Mouse (Mus musculus) neural tube, embryonic 12.5 days (tissue): ENCODE data around the gene Hnrnph1. TPM values are rescaled to one million over a fixed set of nuclear protein-coding genes. Genes with fewer than 3 reads are reported as not detected.

ENCODE experiments used
- ATAC-seq: fragments of 200-750 bp; cut with Nextera tagmentation; 2 replicates; pipeline ENCODE4 v1.8.0; 2017; ENCODE audit warnings: low read depth, mild to moderate bottlenecking, moderate TSS enrichment, moderate library complexity; ENCODE audit not compliant: low FRiP score
- H3K27ac ChIP-seq: fragments of 300-500 bp; sonication (generic); 2 replicates; pipeline ENCODE4 v1.5.1; 2016
- H3K27me3 ChIP-seq: fragments of 300-500 bp; sonication (generic); replicated peaks from 2 replicates; pipeline ENCODE4 v1.6.1; 2016; ENCODE audit warnings: mild to moderate bottlenecking
- H3K36me3 ChIP-seq: fragments of 300-500 bp; sonication (generic); 2 replicates; pipeline ENCODE4 v1.6.1; 2016; ENCODE audit warnings: mild to moderate bottlenecking
- H3K4me1 ChIP-seq: fragments of 300-500 bp; sonication (generic); 2 replicates; pipeline ENCODE4 v1.6.1; 2016
- H3K4me2 ChIP-seq: fragments of 300-500 bp; sonication (generic); replicated peaks from 2 replicates; pipeline ENCODE4 v1.6.1; 2016; ENCODE audit warnings: mild to moderate bottlenecking
- H3K4me3 ChIP-seq: fragments of 300-500 bp; sonication (generic); 2 replicates; pipeline ENCODE4 v1.5.1; 2016
- H3K9ac ChIP-seq: fragments of 300-500 bp; sonication (generic); 2 replicates; pipeline ENCODE4 v1.6.1; 2016; ENCODE audit warnings: mild to moderate bottlenecking
- H3K9me3 ChIP-seq: fragments of 300-500 bp; sonication (generic); 2 replicates; pipeline ENCODE4 v1.6.1; 2016; ENCODE audit warnings: mild to moderate bottlenecking
- WGBS: fragments of 180-500 bp; shearing (Covaris S2); methylation state at CpG from one replicate; pipeline ENCODE4 v1.1.7; 2016; 5-methylcytosine and 5-hydroxymethylcytosine counted together
- polyA plus RNA-seq: library from polyadenylated mRNA; unstranded; fragments of >200 nt; fragmentation: Nextera tagmentation; extraction: Ambion mirVana; gene quantifications from 2 replicates; pipeline ENCODE4 v1.2.1, GENCODE M21; 2016

The Hnrnph1 gene
- polyA plus RNA-seq, 1 experiment from 2014 or later: 665 TPM

DNA sequence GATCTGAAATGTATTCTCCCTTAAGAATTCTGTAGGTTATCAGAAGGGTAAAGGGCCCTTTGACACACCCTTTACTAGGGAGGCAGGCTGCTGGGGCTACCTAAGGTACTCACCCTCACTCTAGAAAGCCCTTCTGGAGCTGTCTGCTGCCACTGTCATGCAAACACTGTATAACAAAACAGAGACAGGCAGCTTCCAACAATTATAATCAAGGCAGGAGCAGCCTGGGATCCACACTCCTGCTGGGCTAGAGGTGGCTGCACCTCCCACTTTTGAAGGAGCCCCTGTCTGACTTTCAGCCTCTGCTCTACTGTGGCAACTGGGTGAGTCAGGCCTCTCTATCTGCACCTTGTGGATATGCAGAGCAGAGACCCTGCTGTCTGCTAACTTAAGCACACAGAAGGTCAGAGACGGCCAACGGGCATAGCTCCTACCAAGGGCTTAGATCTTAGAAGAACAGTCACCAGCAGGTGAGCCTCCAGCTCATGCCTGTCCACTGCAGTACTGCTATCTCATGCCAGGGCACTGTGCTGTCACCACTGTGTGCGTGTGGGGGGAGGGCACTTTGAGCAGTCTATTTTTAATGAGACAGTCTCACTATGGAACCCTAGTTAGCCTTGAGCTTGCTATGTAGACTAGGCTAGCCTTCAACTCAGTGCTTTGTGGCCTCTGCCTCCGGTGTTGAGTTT is 14.6 kb downstream of the Hnrnph1 start:
- no peak for ATAC-seq
- no peaks in the 10 kb centered on the region for H3K27me3 ChIP-seq
- H3K9ac ChIP-seq: no peak overlapping the region
- H3K4me2 ChIP-seq: no peak overlapping the region
- no peaks in the 10 kb centered on the region for H3K9me3 ChIP-seq
- WGBS: 86% methylated on average over 4 of the region's 4 CpGs
- no peaks in the 10 kb centered on the region for H3K4me1 ChIP-seq
- H3K27ac ChIP-seq: no peak overlapping the region
- H3K4me3 ChIP-seq: no peak overlapping the region
- H3K36me3 ChIP-seq: peaks cover 66% of the 10 kb centered on the region

DNA sequence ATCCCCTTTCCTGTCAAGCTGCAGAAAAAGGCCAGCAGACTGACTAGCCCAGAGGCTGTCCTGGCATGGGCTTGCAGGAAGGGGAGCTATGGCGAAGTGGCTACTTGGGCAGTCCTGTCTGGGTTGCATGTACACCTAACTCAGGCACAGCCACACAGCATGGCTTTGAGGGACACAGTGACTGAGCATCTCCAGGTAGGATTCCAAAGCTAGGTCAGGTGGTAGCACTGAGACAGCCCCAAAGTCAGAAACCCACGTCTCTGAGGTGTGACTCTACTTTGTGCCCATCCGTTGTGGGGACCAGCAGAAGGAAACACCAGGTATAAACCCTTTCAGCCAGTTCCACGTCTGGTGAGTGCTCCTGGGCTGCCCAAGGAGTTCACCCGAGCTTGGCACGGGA is 16.5 kb downstream of the Hnrnph1 start:
- peaks cover 65% of the 10 kb centered on the region for H3K36me3 ChIP-seq
- H3K9ac ChIP-seq: no peak overlapping the region
- H3K9me3 ChIP-seq: no peaks in the 10 kb centered on the region
- no peak overlapping the region for H3K27ac ChIP-seq
- no peak overlapping the region for H3K4me2 ChIP-seq
- no peaks in the 10 kb centered on the region for H3K27me3 ChIP-seq
- WGBS: 90% methylated on average over 6 of the region's 6 CpGs
- ATAC-seq: no peak
- H3K4me1 ChIP-seq: no peaks in the 10 kb centered on the region
- H3K4me3 ChIP-seq: no peak overlapping the region

DNA sequence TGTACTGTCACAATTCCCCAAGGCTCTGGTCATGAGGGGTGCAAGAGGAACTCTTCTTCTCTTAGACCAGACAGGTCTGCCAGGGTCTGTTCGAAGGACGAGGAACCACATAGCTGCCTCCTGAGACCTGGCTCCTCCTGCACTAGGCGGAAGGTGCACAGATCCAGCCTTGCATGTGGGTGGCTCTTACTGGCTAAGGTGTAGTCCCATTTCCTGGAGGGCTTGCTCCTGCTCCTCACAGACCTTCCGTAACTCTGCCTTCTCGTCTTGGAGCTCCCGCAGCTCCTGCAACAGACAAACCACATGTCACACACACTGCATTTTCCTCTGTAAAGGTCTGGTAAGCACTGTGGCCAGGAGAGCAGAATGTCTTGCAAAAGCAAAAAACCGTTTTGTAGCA is 17.9 kb downstream of the Hnrnph1 start:
- Histone ChIP-seq H3K9ac (no peak overlapping the region), H3K9me3 (no peaks in the 10 kb centered on the region), H3K27ac (no peak overlapping the region), H3K4me2 (no peak overlapping the region), H3K36me3 (peaks cover 72% of the 10 kb centered on the region), H3K4me3 (no peak overlapping the region), H3K4me1 (no peaks in the 10 kb centered on the region), H3K27me3 (no peaks in the 10 kb centered on the region)
- WGBS: 93% methylated on average over 7 of the region's 7 CpGs
- ATAC-seq: no peak

DNA sequence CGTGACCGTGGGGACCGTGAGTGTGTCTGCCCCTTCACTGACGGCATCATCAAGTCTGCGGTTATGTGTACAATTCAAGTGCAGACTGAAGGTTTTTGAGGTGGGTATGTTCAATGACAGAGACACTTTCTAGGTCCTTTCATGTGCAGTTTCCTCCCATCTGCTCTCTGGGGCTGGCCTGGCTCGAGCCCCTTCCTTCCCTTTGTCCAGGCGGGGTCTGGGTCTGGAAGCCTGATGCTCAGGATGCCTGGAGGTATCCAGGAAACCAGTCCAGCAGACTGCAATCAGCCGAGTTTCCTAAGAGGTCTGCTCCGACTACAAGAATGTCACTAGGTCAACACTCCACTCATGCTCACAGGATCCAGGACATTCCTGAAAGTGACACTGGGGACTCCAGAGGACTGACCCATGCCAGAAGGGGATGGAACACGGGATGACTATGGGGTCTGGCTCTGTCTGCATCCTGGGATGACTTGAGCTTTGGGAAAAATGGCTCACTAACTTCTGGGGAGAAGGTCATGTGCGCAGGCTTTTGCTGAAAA is 20.0 kb downstream of the Hnrnph1 start:
- Histone ChIP-seq H3K4me1 (no peaks in the 10 kb centered on the region), H3K4me2 (no peak overlapping the region), H3K9me3 (no peaks in the 10 kb centered on the region), H3K9ac (no peak overlapping the region), H3K4me3 (no peak overlapping the region), H3K36me3 (peaks cover 74% of the 10 kb centered on the region), H3K27ac (no peak overlapping the region), H3K27me3 (no peaks in the 10 kb centered on the region)
- WGBS: 79% methylated on average over 11 of the region's 11 CpGs
- no peak for ATAC-seq

DNA sequence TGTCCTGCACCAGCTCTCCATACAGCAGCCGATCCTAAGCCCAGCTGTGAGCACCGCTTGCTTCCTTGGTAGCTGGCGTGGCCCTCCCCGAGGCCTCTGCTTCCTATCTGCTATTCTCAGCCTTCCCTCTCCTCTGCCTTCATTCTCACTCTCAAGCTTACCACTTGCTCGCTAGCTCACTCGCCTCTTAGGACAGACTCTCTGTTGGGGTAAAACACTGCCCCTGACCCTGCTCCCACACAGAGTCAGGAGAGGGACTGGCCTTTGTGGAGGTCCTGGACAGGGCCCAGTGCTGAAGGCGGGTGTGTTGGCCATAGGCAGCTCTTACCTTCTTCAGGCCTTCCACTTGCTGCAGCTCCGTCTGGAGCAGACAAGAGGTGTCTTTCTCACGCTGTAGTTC is 20.5 kb downstream of the Hnrnph1 start:
- 89% methylated on average over 9 of the region's 9 CpGs for WGBS
- Histone ChIP-seq H3K27me3 (no peaks in the 10 kb centered on the region), H3K27ac (no peak overlapping the region), H3K4me2 (no peak overlapping the region), H3K9me3 (no peaks in the 10 kb centered on the region), H3K4me3 (no peak overlapping the region), H3K9ac (no peak overlapping the region), H3K4me1 (no peaks in the 10 kb centered on the region), H3K36me3 (peaks cover 78% of the 10 kb centered on the region)
- ATAC-seq: no peak

DNA sequence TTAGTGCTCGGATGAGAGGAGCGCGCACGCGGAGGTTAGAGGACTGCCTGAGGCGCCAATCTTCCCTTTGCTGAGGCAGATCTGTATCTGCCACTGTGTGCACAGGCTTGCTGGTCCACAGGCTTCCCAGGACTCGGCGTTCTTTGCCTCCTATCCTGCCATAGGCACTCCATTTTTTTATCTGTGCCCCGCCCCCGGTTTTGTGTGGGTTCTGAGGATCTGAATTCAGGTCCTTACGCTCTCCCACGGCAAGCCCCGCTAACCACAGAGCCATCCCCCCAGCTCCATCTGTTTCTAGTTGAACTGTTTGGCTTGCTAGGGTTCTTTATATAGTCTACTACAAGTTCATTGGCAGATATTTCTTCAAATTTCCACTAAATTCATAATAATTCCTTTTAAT is 22.0 kb downstream of the Hnrnph1 start:
- H3K4me3 ChIP-seq: no peak overlapping the region
- peaks cover 78% of the 10 kb centered on the region for H3K36me3 ChIP-seq
- H3K9ac ChIP-seq: no peak overlapping the region
- H3K9me3 ChIP-seq: no peaks in the 10 kb centered on the region
- no peak overlapping the region for H3K4me2 ChIP-seq
- H3K4me1 ChIP-seq: no peaks in the 10 kb centered on the region
- H3K27ac ChIP-seq: no peak overlapping the region
- no peaks in the 10 kb centered on the region for H3K27me3 ChIP-seq
- 91% methylated on average over 13 of the region's 13 CpGs for WGBS
- no peak for ATAC-seq

DNA sequence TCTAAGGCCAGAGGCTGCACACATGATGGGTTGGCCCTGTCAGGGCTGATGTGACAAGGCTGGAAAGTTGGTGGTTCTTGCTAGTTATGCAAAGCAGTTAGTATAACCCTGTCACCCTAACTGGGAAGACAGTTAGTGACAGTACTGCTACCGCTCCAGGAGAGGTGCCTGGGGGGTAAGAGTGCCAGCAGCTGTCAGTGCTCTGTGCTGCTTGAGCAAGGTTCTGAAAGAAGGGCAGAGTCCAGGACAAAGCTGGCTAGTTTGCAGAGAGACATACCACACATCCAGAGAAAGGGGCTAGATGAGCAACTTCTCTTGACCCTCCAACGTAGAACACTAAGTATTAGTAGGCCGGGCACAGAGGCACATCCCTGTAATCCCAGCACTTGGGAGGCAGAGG is 25.7 kb downstream of the Hnrnph1 start:
- ATAC-seq: no peak
- Histone ChIP-seq H3K27ac (no peak overlapping the region), H3K36me3 (peaks cover 71% of the 10 kb centered on the region), H3K9me3 (no peaks in the 10 kb centered on the region), H3K9ac (no peak overlapping the region), H3K4me1 (no peaks in the 10 kb centered on the region), H3K4me2 (no peak overlapping the region), H3K4me3 (no peak overlapping the region), H3K27me3 (no peaks in the 10 kb centered on the region)
- 89% methylated on average over 3 of the region's 3 CpGs for WGBS

DNA sequence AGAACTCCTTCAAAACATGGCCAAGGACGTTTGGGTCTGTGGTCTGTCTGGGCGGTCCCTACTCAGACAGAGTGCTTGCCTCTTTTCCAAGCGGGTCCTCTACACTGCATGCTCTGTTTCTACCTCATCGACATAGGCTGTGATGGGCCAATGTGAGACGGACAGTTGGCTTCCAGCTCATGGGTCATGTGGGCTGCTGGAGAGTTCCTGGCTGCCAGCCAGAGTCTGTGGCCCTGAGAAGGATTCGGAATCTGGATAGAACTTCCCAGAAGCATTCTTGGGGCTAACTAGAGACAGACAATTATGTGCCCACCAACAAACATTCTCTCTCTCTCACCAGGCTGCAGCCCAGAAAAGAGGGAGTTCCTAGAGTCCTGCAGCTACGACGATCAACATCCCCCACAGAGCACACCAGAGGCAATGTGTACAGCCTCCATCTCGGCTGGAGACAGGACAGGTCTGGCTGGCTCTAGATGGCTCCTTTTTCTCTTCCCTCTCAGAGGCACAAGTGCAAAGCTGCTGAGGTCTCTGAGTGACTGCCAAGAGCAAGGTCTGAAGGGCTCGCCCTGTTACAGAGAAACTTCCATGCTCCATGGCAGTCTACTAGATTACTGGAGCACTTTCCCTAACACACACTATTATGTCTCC is 26.7 kb downstream of the Hnrnph1 start:
- Histone ChIP-seq H3K9me3 (no peaks in the 10 kb centered on the region), H3K4me3 (no peak overlapping the region), H3K27ac (no peak overlapping the region), H3K4me1 (no peaks in the 10 kb centered on the region), H3K36me3 (peaks cover 65% of the 10 kb centered on the region), H3K27me3 (no peaks in the 10 kb centered on the region), H3K9ac (no peak overlapping the region), H3K4me2 (no peak overlapping the region)
- ATAC-seq: no peak
- 86% methylated on average over 10 of the region's 10 CpGs for WGBS

DNA sequence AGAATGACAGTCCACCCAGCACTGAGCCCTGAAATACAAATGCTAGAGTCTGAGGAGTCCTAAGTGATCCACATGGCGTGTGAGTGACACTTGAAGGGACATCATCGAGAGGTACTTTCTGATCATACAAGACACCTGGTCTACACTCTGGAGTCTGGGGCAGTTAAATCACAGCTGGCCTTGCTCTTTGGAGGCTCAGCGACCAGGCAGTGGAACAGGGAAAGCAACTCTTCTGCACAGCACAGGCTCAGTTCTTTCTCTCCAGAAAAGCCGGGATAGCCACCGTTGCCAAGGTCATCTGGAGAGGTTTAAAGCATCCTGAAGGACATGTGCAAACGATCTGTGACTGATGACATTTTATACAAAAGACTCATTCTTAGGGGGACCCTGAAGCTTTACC is 30.4 kb downstream of the Hnrnph1 start:
- H3K4me3 ChIP-seq: no peak overlapping the region
- ATAC-seq: no peak
- no peaks in the 10 kb centered on the region for H3K27me3 ChIP-seq
- H3K36me3 ChIP-seq: peaks cover 50% of the 10 kb centered on the region
- WGBS: 55% methylated on average over 6 of the region's 6 CpGs
- H3K4me1 ChIP-seq: no peaks in the 10 kb centered on the region
- no peak overlapping the region for H3K27ac ChIP-seq
- H3K4me2 ChIP-seq: no peak overlapping the region
- no peak overlapping the region for H3K9ac ChIP-seq
- H3K9me3 ChIP-seq: no peaks in the 10 kb centered on the region

DNA sequence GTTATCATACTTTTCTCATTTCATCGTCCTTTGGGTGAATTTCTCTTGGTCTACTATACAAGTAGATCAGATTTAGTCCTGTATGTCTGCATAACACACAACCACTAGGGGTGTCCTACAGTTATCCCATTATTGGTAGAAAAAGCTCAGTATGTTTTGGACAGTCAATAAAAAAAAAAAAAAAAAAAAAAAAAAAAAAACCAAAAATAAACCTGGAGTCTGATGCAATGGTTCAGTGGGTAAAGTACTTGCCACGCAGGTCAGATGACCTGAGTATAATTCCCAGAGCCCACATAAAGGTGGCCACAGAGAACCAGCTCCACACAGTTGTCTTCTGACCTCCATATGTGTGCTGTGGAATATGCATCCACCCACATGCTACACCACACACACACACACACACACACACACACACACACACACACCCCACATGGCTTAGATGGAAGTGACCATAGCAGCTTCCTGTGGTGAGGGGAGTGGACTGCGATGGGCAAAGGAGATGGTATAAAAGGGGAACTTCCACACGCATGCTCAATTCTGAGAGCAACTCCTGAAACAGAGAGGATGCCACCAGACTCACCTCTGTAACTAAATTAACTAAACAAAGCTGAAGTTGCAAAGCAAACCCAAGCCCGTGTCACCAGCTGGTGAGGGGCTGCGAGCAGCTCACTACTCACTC is 38.9 kb downstream of the Hnrnph1 start:
- Histone ChIP-seq H3K9ac (no peak overlapping the region), H3K4me2 (no peak overlapping the region), H3K27ac (no peak overlapping the region), H3K4me3 (no peak overlapping the region), H3K9me3 (no peaks in the 10 kb centered on the region), H3K36me3 (peaks cover 41% of the 10 kb centered on the region), H3K27me3 (no peaks in the 10 kb centered on the region), H3K4me1 (no peaks in the 10 kb centered on the region)
- ATAC-seq: no peak
- WGBS: 91% methylated on average over 6 of the region's 6 CpGs

DNA sequence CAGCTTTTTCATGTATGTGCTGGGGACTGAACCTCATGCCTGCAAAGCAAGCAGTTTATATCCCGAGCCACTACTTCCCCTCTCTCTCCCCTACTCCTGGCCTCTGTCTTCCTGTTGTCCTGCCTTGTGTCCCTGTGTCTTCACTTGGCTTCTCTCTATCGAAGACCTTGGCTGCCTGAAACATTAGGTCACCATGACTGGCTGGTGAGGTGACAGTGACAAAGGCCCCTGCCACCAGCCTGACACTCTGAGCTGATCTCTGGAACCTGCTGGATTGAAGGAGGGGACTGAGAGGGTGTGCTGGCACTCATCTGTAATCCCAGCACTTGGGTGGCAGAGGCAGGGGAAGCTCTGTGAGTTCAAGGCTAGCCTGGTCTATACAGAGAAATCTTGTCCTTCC is 41.1 kb downstream of the Hnrnph1 start:
- no peak overlapping the region for H3K9ac ChIP-seq
- WGBS: 74% methylated on average over 2 of the region's 2 CpGs
- peaks cover 7% of the 10 kb centered on the region for H3K4me1 ChIP-seq
- peaks cover 37% of the 10 kb centered on the region for H3K36me3 ChIP-seq
- no peaks in the 10 kb centered on the region for H3K9me3 ChIP-seq
- H3K27me3 ChIP-seq: no peaks in the 10 kb centered on the region
- H3K4me3 ChIP-seq: no peak overlapping the region
- H3K27ac ChIP-seq: no peak overlapping the region
- no peak for ATAC-seq
- no peak overlapping the region for H3K4me2 ChIP-seq

DNA sequence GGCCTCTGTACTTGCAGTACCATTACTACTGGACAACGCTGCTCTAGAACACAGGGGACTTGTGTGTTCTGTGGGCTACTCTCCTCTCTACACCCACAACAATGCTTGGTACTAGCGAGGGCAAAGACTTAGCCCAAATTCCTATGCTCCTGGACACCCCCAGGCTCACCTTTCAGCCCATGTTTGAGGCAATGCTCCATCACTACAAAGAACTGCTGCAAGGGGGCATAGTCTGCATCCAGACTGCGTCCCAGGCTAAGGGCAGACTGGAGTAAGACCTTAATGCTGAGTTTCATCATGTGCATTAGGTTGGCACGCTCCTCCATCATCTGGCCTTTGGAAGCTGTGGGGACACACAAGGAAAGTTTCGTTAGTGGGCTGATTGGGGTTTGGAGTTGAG is 44.7 kb downstream of the Hnrnph1 start:
- Histone ChIP-seq H3K9ac (0 out of 2 replicates have a peak overlapping the region, but pooled peaks have one; percentile 13), H3K9me3 (no peaks in the 10 kb centered on the region), H3K36me3 (peaks cover 19% of the 10 kb centered on the region), H3K4me3 (peak overlapping the region; percentile 37), H3K4me1 (peaks cover 7% of the 10 kb centered on the region), H3K27me3 (no peaks in the 10 kb centered on the region), H3K4me2 (peak overlapping the region; percentile 67), H3K27ac (no peak overlapping the region)
- ATAC-seq: peak; percentile 25; the same call in 1 of the 2 replicates
- 44% methylated on average over 5 of the region's 5 CpGs for WGBS
